Mouse (Mus musculus) hematopoietic stem cell, adult 5-6 weeks (primary cell): ENCODE measurements around the gene Agtrap. TPM values are rescaled to one million over a fixed set of nuclear protein-coding genes. Genes with fewer than 3 reads are reported as not detected.

Source experiments
- ATAC-seq, 2 experiments: fragments of 125-278 bp in 1 of 2; replicated peaks in 1 of 2; 2 replicates each; pipeline ENCODE4 v1.8.0; 2016 to 2017; ENCODE audit warnings: inconsistent platforms in 2 of 2, mild to moderate bottlenecking in 2 of 2, moderate number of reproducible peaks in 2 of 2, low read depth in 1 of 2, moderate TSS enrichment in 1 of 2; ENCODE audit not compliant: low FRiP score in 2 of 2, poor library complexity in 2 of 2, severe bottlenecking in 2 of 2, insufficient read depth in 1 of 2, low TSS enrichment in 1 of 2
- total RNA-seq: library from RNA; stranded (forward); fragments of 172-1452, 232-1000 nt; gene quantifications from 2 replicates; pipeline ENCODE4 v1.2.3, GENCODE M21; 2017

Agtrap gene
- total RNA-seq, 1 experiment from 2014 or later: 42.2 TPM

DNA sequence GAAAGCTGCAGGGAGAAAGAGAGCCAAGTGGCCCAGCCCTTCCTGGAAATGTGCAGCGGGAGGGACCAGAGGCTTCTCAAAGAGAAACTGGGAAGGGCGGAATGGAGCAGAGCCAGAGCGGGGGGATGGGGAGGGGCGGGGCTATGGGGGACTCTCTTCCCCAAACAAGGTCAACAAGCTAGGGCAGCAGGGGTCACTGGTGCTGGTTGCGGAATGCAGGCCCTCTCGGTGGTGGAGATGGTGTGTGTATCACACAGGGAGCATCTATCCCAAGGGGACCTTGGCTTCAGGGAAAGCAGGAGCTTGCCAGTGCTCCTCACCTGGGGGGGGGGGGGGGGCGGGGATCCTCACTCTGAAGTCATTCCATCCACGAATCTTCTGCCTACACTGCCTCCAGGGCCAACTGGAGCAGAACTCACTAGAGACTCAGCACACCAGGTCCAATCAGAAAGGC is 3.5 kb downstream of the Agtrap start:
- no peak for ATAC-seq

DNA sequence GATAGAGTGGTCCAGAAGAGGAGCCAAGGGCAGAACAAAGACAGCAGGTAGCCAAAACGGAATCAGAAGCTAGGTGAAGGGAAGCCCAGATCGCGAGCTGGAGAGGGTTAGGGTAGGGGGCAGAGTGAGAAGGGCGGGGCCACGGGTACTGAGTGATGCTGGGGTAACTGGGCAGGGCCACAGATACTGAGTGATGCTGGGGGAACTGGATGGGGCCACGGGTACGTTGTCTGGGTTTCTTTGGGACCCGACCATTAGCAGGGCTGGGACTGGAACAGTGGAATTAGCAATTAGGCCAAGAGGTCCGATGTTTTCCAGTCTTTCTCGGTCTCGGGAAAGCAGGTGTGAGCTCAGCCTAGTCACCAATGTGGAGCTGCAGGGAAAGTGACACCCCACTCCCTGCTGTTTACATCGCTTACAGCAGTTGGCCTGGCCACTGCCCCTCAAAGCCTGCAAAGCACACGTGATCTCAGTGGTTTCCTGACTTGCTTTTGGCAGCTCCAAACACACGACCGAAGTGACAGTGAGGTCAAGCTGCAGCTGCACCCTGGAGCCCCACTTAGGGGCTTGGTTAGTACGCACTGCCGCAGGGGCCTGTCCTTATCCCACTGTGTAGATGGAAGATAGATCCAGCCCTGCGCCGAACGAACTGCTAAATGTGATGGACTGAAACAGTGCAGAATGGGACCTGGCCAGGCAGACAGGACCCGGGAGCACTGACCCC is 4.5 kb downstream of the Agtrap start:
- peak; percentile 59 to 60 for ATAC-seq

DNA sequence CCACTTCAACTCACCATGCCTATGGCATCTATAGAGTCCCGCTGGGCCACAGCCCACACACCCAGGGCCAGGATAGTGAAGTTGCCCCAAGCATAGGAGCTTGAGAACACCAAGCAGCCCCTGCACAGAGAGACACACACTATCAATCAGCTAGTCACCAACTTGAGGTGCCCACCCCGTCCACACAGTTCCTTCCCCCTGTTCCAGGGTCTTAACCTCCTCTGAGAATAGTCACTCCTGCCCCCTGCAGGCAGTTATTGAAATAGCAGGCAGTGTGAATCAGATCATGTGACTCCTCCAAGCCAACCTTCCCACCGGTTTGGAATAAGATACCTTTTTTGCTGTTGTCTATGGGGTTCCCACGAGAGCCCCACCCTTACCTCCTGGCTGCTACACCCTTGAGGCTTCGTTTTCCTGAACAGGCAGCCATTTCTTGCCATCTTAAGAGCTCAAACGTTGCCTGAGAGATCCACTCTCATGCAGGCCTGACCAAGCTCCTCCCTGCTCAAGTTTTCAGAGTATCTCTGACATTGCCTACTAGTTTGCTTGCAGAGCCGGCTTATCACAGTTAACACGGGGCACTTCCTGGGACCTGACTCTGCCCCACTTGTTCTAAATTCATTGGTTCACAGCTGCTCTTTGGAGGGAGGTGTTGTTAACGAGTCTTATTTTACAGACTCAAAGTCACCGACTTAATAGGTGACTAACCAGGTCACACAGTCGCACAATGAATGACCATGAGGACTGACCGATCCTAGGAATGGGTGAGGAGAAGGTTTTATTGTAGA is 5.4 kb downstream of the Agtrap start:
- peak; percentile 19 to 38; a peak in 3 of 4 replicates for ATAC-seq

DNA sequence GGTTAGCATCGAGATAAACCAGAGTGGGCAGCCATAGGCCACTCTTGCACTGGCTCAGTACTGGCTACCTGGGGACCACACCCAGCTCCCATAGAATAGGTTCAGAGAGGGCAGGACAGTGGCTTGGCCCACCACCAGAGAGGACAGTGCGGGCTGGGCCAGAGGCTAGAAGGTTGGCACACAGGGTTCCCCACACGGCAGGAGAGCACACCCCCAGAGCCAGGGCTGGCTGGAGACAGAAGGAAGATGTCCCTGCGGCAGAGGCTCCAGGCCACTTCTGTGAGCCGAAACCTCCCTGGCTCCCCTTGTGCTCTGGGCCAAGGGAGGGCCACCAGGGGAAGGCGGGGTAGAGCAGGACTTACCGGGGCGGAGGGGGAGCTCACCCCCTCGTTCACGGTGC is 6.6 kb downstream of the Agtrap start:
- ATAC-seq: no peak

DNA sequence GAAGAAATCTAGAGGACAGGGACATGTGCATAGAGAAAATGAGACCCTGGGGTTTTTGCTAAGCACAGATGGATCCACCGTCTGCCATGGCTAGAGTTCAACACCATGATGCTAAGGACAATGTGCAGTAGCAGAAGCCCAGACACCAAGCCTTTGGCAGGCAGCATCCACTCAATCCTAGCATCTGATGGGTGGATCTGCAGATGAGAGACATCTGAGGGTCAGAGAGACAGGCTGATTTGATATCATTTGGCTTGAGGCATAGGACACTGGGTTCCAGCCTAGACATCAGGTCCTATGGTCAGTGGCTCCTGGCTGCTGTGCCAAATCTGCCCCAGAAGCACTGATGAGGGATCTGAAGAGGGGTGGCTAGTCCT is 7.2 kb downstream of the Agtrap start:
- no peak for ATAC-seq

DNA sequence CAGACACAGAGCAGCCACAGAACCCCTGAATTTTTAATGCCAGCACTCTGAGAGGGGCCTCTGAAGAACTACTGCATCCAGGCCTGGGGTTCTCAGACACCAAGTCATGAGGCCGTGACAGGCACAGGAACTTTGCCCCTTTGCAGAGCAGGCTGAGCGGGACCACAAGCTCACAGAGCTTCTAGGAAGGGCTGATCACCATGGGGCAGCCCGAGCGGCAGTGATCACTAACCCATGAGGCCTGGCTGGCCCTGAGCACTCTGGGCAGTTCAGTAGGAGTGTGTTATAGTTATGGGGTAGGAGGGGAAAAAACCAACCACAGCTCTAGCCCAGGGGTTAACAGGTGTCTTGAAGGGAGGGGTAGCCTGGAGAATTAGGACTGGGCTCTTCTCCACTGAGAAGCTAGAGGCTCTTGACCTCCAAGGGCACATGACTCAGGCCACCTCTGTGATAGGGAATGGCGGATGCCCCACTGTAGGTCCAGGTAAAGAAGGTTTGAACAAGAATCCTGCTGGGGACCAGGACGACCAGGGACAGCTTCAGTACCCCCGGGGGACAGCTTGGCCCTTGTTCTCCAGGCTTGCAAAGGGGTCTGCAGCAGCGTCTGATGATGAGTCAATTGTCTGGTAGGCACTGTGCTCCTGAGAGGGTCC is 7.8 kb downstream of the Agtrap start:
- ATAC-seq: no peak

DNA sequence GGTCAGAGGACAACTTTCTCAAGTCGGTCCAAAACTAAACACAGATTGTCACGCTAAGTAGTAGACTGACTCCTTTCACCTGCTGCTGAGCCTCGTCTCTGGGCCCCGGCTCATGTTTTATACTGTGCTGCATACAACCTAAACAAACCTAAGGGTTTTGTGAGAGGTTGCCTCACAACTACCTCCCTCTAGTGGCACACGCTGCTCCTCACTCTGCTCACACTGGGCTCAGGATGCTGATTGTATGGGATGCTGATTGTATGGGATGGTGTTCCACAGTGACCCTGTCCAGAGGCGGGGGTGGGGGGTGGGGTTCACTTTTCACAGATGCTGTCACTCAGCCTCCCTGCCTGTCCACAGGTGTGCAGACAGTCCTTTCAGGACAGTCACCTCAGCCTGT is 8.6 kb downstream of the Agtrap start:
- ATAC-seq: no peak

DNA sequence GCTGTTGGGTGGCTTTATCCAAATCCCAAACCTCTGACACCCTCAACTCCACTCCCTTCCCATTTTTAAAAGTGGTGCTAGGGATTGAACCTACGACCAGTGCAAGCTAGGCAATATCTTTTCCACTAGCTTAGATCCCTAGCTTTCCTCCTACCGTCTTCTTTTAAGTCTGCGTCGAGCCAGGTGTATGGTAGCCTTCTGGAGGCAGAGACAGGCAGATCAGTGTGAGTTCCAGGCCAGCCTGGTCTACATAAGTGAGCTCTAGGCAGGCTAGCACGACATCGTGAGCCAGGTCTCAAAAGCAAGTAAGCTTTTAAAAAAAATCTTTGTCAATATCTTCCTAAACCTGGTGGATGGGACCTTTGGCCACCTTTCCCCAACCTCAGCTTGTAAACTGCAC is 11.9 kb downstream of the Agtrap start:
- no peak for ATAC-seq

DNA sequence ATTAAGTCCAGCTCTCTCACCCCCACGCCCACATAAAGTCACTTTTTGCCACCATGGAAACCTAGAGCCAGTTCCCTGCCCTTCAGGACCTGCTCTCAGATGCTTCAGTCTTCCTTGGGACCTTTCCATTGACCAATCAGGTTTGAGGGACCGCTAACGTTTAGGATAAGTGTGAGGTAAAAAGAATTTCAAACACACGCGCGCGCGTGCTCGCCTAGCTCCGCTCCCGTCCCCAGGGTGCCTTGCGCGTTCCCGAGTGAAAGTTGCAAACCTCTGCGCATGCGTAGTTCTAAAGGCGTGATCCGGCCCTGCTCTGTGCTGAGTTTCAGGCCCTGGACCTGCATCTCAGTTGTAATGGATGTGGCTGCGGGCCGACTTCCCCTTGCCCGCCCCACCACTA is 12.6 kb downstream of the Agtrap start:
- ATAC-seq: peak; percentile 50 to 66

DNA sequence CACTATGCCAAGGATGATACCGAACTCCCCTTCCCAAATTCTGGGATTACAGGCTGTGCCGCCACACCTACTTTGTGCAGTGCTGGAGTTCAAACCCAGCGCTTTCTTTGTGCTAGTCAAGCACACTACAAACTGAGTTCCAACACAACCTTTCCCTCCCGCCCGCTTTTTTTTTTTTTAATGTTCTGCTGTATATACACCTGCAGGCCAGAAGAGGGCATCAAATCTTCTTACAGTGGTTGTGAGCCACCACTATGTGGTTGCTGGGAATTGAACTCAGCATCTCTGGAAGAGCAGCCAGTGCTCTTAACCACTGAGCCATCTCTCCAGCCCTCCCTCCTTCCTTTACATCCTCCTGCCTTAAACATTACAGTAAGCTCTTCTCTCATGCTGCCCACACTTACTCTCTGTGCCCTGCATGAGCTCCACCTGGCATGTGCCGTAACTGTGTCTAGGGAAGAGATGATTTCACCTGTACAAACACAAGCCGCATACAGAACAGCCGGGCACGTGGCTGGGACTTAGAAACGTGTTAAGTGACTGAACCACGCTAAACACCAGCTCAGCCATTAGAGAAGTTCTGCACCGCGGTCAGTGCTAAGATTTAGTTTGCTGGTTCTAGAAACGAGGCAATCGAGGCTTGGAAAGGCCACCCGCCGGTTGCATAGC is 13.2 kb downstream of the Agtrap start:
- ATAC-seq: peak; percentile 29 to 35; a peak in 2 of 4 replicates

DNA sequence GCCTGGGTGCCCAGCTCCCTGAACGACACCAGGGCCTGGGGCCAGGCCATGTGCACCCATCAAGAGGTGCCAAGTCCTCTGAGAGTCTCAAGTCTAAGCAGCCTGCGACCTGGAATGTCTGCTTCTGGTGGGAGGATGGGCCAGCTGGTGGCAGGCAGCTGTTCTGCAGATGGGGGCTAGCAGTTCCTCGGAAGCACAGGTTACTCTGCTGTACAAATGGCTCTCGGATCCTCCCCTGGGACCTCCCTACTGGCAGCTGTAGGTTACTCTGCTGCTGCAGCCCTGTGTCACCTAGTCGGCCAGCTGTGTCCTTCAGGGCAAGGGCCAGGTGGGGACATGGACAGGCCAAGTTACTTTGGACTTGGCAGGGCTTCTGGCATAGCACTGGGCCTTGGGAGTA is 16.3 kb downstream of the Agtrap start:
- ATAC-seq: no peak

DNA sequence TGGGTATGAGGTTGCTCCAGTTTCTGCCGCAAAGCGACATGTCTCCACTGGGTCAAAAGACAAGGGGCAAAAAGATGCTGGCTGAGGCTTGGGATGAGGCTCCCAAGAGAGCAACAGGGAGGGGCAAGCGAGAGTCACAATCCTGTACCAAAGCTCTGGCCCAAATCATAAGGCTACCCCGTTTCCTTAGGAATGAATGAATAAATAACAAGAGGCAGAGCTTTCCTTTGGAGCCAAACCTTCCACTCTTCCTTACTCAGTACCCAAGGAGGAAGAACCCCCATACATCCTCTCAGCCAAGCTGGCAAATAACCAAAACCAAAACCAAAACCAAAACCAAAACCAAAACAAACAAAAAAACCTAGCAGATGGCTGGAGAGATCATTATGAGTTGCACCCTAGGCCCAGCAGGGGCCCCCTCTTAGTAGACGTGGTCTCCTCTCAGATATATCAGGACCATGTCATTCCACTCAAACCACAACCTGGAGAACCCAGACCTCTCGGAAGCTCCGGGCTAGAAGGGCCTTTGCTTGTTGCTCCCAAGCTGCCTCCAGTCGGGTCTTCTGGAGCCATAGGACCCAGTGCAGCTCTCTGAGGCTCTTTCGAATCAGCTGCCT is 18.1 kb downstream of the Agtrap start:
- peak; percentile 59 to 68 for ATAC-seq

DNA sequence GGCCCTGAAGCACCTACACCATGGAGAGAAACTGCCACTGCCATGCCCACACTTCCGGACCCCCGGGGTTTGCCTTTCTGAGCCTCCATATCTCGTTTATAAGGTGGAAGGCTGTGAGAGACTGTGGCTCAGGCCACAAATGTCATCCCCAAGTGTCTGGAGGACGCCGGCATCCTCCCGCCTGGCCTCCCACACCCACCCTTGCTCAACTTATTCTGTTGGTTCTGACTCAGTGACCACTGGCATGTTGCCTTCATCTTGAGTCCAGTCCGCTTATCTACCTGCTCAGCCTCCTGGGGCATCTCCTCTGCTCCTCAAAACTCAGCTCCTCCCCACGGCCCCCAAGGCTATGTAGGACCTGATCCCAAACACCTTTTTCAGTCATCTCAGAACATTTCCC is 20.5 kb downstream of the Agtrap start:
- no peak for ATAC-seq

DNA sequence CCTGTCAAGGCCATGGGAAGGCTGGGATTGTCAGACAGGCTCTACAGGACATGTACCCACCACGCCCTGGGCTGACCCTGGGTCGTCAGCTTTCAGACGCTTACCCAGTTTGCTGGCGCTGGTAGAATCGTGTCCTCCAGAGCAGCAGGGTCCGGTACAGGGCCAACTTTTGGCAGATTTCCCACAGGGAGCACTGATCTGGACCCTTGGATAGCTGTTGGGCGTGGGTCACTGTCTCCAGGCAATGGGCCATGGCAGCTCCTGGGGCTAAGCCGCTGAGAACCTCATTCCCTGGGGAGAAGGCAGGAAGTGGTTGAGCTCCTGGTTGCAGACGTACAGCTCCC is 21.5 kb downstream of the Agtrap start:
- no peak for ATAC-seq

DNA sequence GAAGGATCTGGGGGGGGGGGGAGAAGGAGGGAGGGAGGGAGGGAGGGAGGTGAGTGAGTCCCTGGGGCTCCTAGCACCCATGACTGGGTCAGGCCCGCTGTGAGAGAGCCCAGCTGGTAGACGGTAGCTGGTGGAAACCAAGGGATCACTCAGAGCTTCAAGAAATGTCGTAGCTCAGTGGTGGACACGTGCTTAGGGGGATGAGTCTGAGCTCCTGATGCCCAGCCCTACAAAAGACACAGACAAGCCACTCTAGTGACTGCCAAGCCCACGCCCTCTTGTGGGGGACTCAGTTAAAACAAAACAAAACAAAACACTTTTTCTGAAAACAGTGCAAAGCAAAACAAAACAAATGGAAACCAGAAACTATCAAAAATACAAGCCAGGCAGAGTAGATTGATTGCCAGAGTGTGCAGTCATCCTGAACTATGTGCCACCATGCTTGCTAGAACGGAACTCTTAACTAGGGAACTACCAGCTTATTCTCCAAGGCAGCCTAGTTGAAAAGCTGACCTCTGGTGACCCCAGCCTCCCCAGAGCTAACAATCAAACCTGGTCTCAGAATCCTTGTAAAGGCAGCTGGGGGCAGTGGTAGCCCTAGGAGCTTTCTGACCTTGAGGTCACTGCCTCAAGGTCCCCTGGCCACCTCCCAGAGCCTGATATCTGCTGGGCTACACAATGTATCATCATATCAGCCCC is 22.0 kb downstream of the Agtrap start:
- no peak for ATAC-seq

DNA sequence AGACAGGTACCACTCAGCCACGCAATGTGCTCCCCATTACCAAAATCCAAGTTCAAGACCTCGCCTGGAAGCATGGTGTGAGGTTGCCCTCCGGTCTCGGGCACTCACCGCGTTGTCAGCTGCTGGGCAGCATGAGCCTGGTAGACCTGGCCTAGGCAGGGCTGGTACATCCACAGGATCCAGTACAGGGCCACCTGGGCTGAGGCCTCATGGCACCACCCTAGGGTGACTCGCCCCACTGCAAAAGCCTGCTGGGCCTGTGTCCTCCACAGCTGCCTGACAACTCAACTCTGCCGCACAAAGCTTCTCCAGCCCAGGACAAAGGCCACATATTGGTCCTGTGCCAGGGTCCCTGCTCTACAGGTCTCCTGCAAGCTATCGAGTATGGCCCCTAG is 26.7 kb downstream of the Agtrap start:
- ATAC-seq: no peak
